ENCODE assay signal across 9 mouse cellular contexts in the genomic region with DNA sequence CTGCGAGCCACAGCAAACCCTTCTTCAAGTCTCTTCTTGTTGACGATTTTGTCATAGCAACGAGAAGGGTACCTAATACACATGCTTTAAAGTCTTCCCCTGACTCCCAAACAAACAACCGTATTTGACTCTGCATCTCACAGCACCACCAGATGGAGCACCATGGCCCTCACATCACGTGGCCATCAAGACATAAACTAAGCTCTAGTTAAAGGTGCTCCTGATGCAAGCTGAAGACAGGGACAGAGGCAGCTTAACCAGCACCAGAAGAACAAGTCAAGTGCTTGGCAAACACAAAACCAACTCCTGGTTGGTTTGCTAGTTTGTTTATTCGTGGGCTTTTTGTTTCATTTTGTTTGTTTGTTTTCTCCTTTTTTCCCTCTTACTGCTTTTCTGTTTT. TPM values are rescaled to one million over a fixed set of nuclear protein-coding genes. Genes with fewer than 3 reads are reported as not detected.
A peak's percentile ranks its signal among the peaks of the same experiment; 100 is the strongest.
DNase-seq lines count a peak whose midpoint lies in the region; ATAC-seq and TF ChIP-seq lines count a peak whose summit lies in the region.
"Had no signal": no experiment of that assay in that cellular context is flagged by ENCODE, and none has a peak within 500 bp of the region (broad histone marks: within the 10 kb centered on the region; RNA-seq: fewer than 3 reads in every experiment).

No protein-coding gene starts in this region.

- peaks cover 42% of the 10 kb centered on the region for H3K79me2 ChIP-seq in MEL (ENCODE audit: control insufficient read depth, insufficient read depth, low read length, poor library complexity)

- TF ChIP-seq CTCF in MEL (IDR thresholded peaks at IDR 0.05 in 2 of 3, conservative IDR thresholded peaks at IDR 0.05 in 1 of 3; ENCODE audit: control insufficient read depth in 1 of 3, insufficient read depth in 1 of 3, low read depth in 2 of 3, low read length in 3 of 3, poor library complexity in 1 of 3, severe bottlenecking in 1 of 3), result peak in 2 of 3 experiments; percentile 13 to 36; a peak in 2 of 6 replicates

- ATAC-seq in embryonic facial prominence, embryonic 11.5 days (replicated peaks; ENCODE audit: insufficient number of reproducible peaks, low FRiP score, low TSS enrichment, low read depth), result no peak
- no peak for ATAC-seq in liver, embryonic 13.5 days (ENCODE audit: low read depth)
- no peak for ATAC-seq in liver, embryonic 11.5 days (replicated peaks; ENCODE audit: low FRiP score)

- H3K4me1 ChIP-seq in embryonic facial prominence, embryonic 11.5 days (ENCODE audit: control insufficient read depth, insufficient read depth, low read length), result no peaks in the 10 kb centered on the region
- H3K4me1 ChIP-seq in embryonic facial prominence, embryonic 10.5 days, result peaks cover 18% of the 10 kb centered on the region
- peaks cover 44% of the 10 kb centered on the region for H3K4me1 ChIP-seq in liver, embryonic 13.5 days (replicated peaks)
- H3K4me1 ChIP-seq in liver, embryonic 11.5 days (replicated peaks; ENCODE audit: control insufficient read depth, insufficient read depth, low read length), result peaks cover 11% of the 10 kb centered on the region; the same call in 1 of the 2 replicates
- H3K4me1 ChIP-seq in MEL (ENCODE audit: control insufficient read depth in 1 of 2, insufficient read depth in 2 of 2, low read length in 2 of 2), result peaks cover 3 to 9% of the 10 kb centered on the region in 2 experiments

- no peaks in the 10 kb centered on the region for H3K36me3 ChIP-seq in embryonic facial prominence, embryonic 11.5 days (replicated peaks; ENCODE audit: control insufficient read depth, insufficient read depth, low read depth, low read length)
- peaks cover 31% of the 10 kb centered on the region for H3K36me3 ChIP-seq in embryonic facial prominence, embryonic 10.5 days (replicated peaks)
- H3K36me3 ChIP-seq in liver, embryonic 13.5 days, result peaks cover 16% of the 10 kb centered on the region
- H3K36me3 ChIP-seq in liver, embryonic 11.5 days (ENCODE audit: control insufficient read depth, insufficient read depth, low read length), result peaks cover under 1% of the 10 kb centered on the region; the same call in 1 of the 2 replicates
- peaks cover 8 to 31% of the 10 kb centered on the region in 2 experiments for H3K36me3 ChIP-seq in MEL (ENCODE audit: control insufficient read depth in 1 of 2, insufficient read depth in 2 of 2, low read length in 2 of 2)

- no peak overlapping the region for H3K27ac ChIP-seq in embryonic facial prominence, embryonic 11.5 days (replicated peaks; ENCODE audit: low read depth, low read length)
- H3K27ac ChIP-seq in embryonic facial prominence, embryonic 10.5 days (replicated peaks), result no peak overlapping the region
- no peak overlapping the region for H3K27ac ChIP-seq in liver, embryonic 13.5 days
- no peak overlapping the region for H3K27ac ChIP-seq in liver, embryonic 11.5 days (ENCODE audit: low read depth, low read length)
- no peak overlapping the region for H3K27ac ChIP-seq in MEL (ENCODE audit: control insufficient read depth, low read depth, low read length)

- 70% methylated on average over 6 of the region's 6 CpGs for WGBS in embryonic facial prominence, embryonic 11.5 days
- 73% methylated on average over 6 of the region's 6 CpGs for WGBS in embryonic facial prominence, embryonic 10.5 days
- whole genome bisulfite sequencing in liver, embryonic 13.5 days (ENCODE audit: insufficient replicate concordance), result 66% methylated on average over 6 of the region's 6 CpGs
- WGBS in liver, embryonic 11.5 days, result 72% methylated on average over 6 of the region's 6 CpGs

- TF ChIP-seq EP300 in MEL (IDR thresholded peaks at IDR 0.05; ENCODE audit: low read depth in 1 of 2, low read length in 2 of 2), result no peak

- TF ChIP-seq POLR2A in MEL (IDR thresholded peaks at IDR 0.05; ENCODE audit: control insufficient read depth in 1 of 2, insufficient read depth in 1 of 2, low read depth in 1 of 2, low read length in 2 of 2, poor library complexity in 1 of 2), result no peak

- H3K4me2 ChIP-seq in embryonic facial prominence, embryonic 11.5 days (ENCODE audit: low read depth, low read length), result no peak overlapping the region
- no peak overlapping the region for H3K4me2 ChIP-seq in liver, embryonic 13.5 days
- H3K4me2 ChIP-seq in liver, embryonic 11.5 days, result no peak overlapping the region

- H3K9ac ChIP-seq in embryonic facial prominence, embryonic 11.5 days (replicated peaks; ENCODE audit: low read length), result no peak overlapping the region
- H3K9ac ChIP-seq in liver, embryonic 13.5 days, result 0 out of 2 replicates have a peak overlapping the region, but pooled peaks have one; percentile 7
- H3K9ac ChIP-seq in liver, embryonic 11.5 days (ENCODE audit: low read depth, low read length), result no peak overlapping the region
- no peak overlapping the region for H3K9ac ChIP-seq in MEL (ENCODE audit: control insufficient read depth, low read depth, low read length, poor library complexity, severe bottlenecking)

- DNase-seq in embryonic facial prominence, embryonic 11.5 days (ENCODE audit: low spot score), result peak; percentile 4
- DNase-seq in embryonic facial prominence, embryonic 10.5 days (ENCODE audit: low spot score), result no peak
- no peak for DNase-seq in liver, embryonic 13.5 days
- no peak for DNase-seq in liver, embryonic 11.5 days (ENCODE audit: low spot score)
- peak; percentile 38 for DNase-seq in MEL (ENCODE audit: low read depth, low spot score)
- DNase-seq in lung, postnatal 36 days, result peak; percentile 67
- no peak for DNase-seq in ovary, postnatal 14 days (ENCODE audit: low spot score)
- DNase-seq in spleen, postnatal 14 days (ENCODE audit: low spot score in 2 of 2), result no peak

- no peak; the same call in 1 of the 2 replicates for TF ChIP-seq RAD21 in MEL (IDR thresholded peaks at IDR 0.05; ENCODE audit: low read depth, low read length)

- no peaks in the 10 kb centered on the region for H3K9me3 ChIP-seq in embryonic facial prominence, embryonic 11.5 days (replicated peaks; ENCODE audit: control insufficient read depth, low read length)
- H3K9me3 ChIP-seq in embryonic facial prominence, embryonic 10.5 days, result no peaks in the 10 kb centered on the region
- H3K9me3 ChIP-seq in liver, embryonic 13.5 days (replicated peaks), result no peaks in the 10 kb centered on the region
- no peaks in the 10 kb centered on the region for H3K9me3 ChIP-seq in liver, embryonic 11.5 days (ENCODE audit: control insufficient read depth, low read length)
- H3K9me3 ChIP-seq in MEL (replicated peaks; ENCODE audit: insufficient read depth, low read length), result no peaks in the 10 kb centered on the region
- H3K9me3 ChIP-seq: G1E had no signal

- H3K27me3 ChIP-seq in embryonic facial prominence, embryonic 11.5 days (ENCODE audit: control insufficient read depth, insufficient read depth, low read length), result no peaks in the 10 kb centered on the region
- H3K27me3 ChIP-seq in embryonic facial prominence, embryonic 10.5 days (replicated peaks; ENCODE audit: low read depth, poor library complexity, severe bottlenecking), result no peaks in the 10 kb centered on the region
- H3K27me3 ChIP-seq in liver, embryonic 13.5 days, result no peaks in the 10 kb centered on the region
- no peaks in the 10 kb centered on the region for H3K27me3 ChIP-seq in liver, embryonic 11.5 days (replicated peaks; ENCODE audit: control insufficient read depth, insufficient read depth, low read length)
- H3K27me3 ChIP-seq in MEL (ENCODE audit: control insufficient read depth in 1 of 2, insufficient read depth in 2 of 2, low read length in 2 of 2), result no peaks in the 10 kb centered on the region

- no peak overlapping the region for H3K4me3 ChIP-seq in embryonic facial prominence, embryonic 11.5 days (ENCODE audit: low read depth, low read length)
- no peak overlapping the region for H3K4me3 ChIP-seq in embryonic facial prominence, embryonic 10.5 days
- H3K4me3 ChIP-seq in liver, embryonic 13.5 days (replicated peaks), result no peak overlapping the region
- no peak overlapping the region for H3K4me3 ChIP-seq in liver, embryonic 11.5 days (ENCODE audit: low read depth, low read length)
- no peak overlapping the region for H3K4me3 ChIP-seq in MEL (ENCODE audit: control insufficient read depth in 1 of 2, insufficient read depth in 1 of 2, low read depth in 2 of 2, low read length in 2 of 2)

TF ChIP-seq in MEL, 35 proteins besides CTCF, POLR2A, EP300 and RAD21:
- TF ChIP-seq SMC3 (IDR thresholded peaks at IDR 0.05; ENCODE audit: low read depth, low read length), result peak; percentile 34
- no peak for TF ChIP-seq ZMIZ1 (IDR thresholded peaks at IDR 0.05; ENCODE audit: low read depth, low read length)
- no peak for TF ChIP-seq GABPA (IDR thresholded peaks at IDR 0.05; ENCODE audit: low read depth, low read length)

RNA-seq across cellular contexts. Expression of gene Nhlrc2, which starts 17.3 kb away (rescaled TPM):
- 13.7 and 16.2 TPM in 2 replicates for polyA plus RNA-seq in embryonic facial prominence, embryonic 11.5 days (2014; fragmentation: Nextera tagmentation; extraction: Ambion mirVana)
- polyA plus RNA-seq in embryonic facial prominence, embryonic 10.5 days (2016; fragmentation: Nextera tagmentation; extraction: Ambion mirVana), result 17.2 and 17.5 TPM in 2 replicates
- 7.7 and 8.2 TPM in 2 replicates for polyA plus RNA-seq in liver, embryonic 13.5 days (2015; fragmentation: Nextera tagmentation; extraction: Ambion mirVana)
- polyA plus RNA-seq in liver, embryonic 11.5 days (2014; fragmentation: Nextera tagmentation; extraction: Ambion mirVana), result 14.1 and 15.5 TPM in 2 replicates
- total RNA-seq in MEL (2012; rRNA removed), result 27.7 and 34.7 TPM in 2 replicates
- polyA plus RNA-seq in MEL (2012; ENCODE audit: insufficient read depth in 1 of 2, insufficient read length in 2 of 2, low read depth in 1 of 2, low replicate concordance in 2 of 2, missing spikeins in 1 of 2), result 10 to 100 TPM; 22.4 to 37.6 TPM

RNA-seq across cellular contexts. Expression of gene Dclre1a, which starts 17.3 kb away (rescaled TPM):
- polyA plus RNA-seq in embryonic facial prominence, embryonic 11.5 days (2014; fragmentation: Nextera tagmentation; extraction: Ambion mirVana), result 19.0 and 25.3 TPM in 2 replicates
- polyA plus RNA-seq in embryonic facial prominence, embryonic 10.5 days (2016; fragmentation: Nextera tagmentation; extraction: Ambion mirVana), result 19.0 and 23.1 TPM in 2 replicates
- 19.2 and 21.5 TPM in 2 replicates for polyA plus RNA-seq in liver, embryonic 13.5 days (2015; fragmentation: Nextera tagmentation; extraction: Ambion mirVana)
- polyA plus RNA-seq in liver, embryonic 11.5 days (2014; fragmentation: Nextera tagmentation; extraction: Ambion mirVana), result 25.7 and 29.2 TPM in 2 replicates
- 27.9 and 28.7 TPM in 2 replicates for total RNA-seq in MEL (2012; rRNA removed)
- polyA plus RNA-seq in MEL (2012; ENCODE audit: insufficient read depth in 1 of 2, insufficient read length in 2 of 2, low read depth in 1 of 2, low replicate concordance in 2 of 2, missing spikeins in 1 of 2), result 100 to 1,000 TPM in 1 of 2 experiments, 10 to 100 TPM in 1; 36.0 to 142 TPM

Comparison
In these comparisons a context has a peak if more than half of its experiments do, and no peak if none do; other contexts are left out.
1. DNase-seq: peak in embryonic facial prominence, embryonic 11.5 days (single experiment), MEL (single experiment) and lung, postnatal 36 days (single experiment); none in embryonic facial prominence, embryonic 10.5 days (single experiment), liver, embryonic 13.5 days (single experiment), liver, embryonic 11.5 days (single experiment), ovary, postnatal 14 days (single experiment) and spleen, postnatal 14 days (0 of 2).